Mouse (Mus musculus): ENCODE data around the gene Isg20. TPM values are rescaled to one million over a fixed set of nuclear protein-coding genes. Genes with fewer than 3 reads are reported as not detected.

Gene Isg20
- polyA plus RNA-seq, 1 experiment: 10.5 TPM

- peaks cover 31% of the 10 kb centered on the region for H3K27me3 ChIP-seq (ENCODE audit: control insufficient read depth, insufficient read depth, insufficient read length)
- H3K79me2 ChIP-seq (ENCODE audit: control insufficient read depth, insufficient read depth): no peaks in the 10 kb centered on the region
- H3K4me2 ChIP-seq (ENCODE audit: low read depth): no peak overlapping the region
- H3ac ChIP-seq (ENCODE audit: control insufficient read depth, insufficient read length): no peak overlapping the region
- TF ChIP-seq USF1 (IDR thresholded peaks at IDR 0.05; ENCODE audit: low read depth) (no peak), E2F4 (IDR thresholded peaks at IDR 0.05; ENCODE audit: insufficient read depth) (no peak), MYOG (IDR thresholded peaks at IDR 0.05; ENCODE audit: control insufficient read depth in 1 of 3, insufficient read depth in 1 of 3, insufficient read length in 2 of 3, low read depth in 2 of 3) (no peak), CEBPB (IDR thresholded peaks at IDR 0.05; ENCODE audit: insufficient read depth, poor library complexity, severe bottlenecking) (no peak), POLR2A (IDR thresholded peaks at IDR 0.05; ENCODE audit: insufficient read length, low read depth) (no peak), REST (IDR thresholded peaks at IDR 0.05; ENCODE audit: insufficient read depth, insufficient read length) (no peak), SRF (IDR thresholded peaks at IDR 0.05; ENCODE audit: control insufficient read depth, insufficient read length, low read depth) (no peak), POLR2AphosphoS2 (IDR thresholded peaks at IDR 0.05; ENCODE audit: insufficient read length, low read depth) (no peak), TCF3 (IDR thresholded peaks at IDR 0.05; ENCODE audit: insufficient read length, low read depth) (no peak), TCF12 (IDR thresholded peaks at IDR 0.05; ENCODE audit: insufficient read depth, poor library complexity, severe bottlenecking) (no peak), MAX (IDR thresholded peaks at IDR 0.05; ENCODE audit: low read depth) (no peak), MYOD1 (IDR thresholded peaks at IDR 0.05; ENCODE audit: control insufficient read depth in 1 of 3, insufficient read length in 2 of 3, low read depth in 2 of 3) (no peak)
- H3K36me3 ChIP-seq (ENCODE audit: control insufficient read depth, insufficient read depth): no peaks in the 10 kb centered on the region
- no peak overlapping the region for H3K4me3 ChIP-seq
Observed at GRCm38 (mm10) chr7:78872366-78872765, 40.9 kb upstream of the Isg20 start.

- TF ChIP-seq E2F4 (IDR thresholded peaks at IDR 0.05; ENCODE audit: insufficient read depth) (no peak), POLR2AphosphoS2 (IDR thresholded peaks at IDR 0.05; ENCODE audit: insufficient read length, low read depth) (no peak), TCF12 (IDR thresholded peaks at IDR 0.05; ENCODE audit: insufficient read depth, poor library complexity, severe bottlenecking) (no peak), SRF (IDR thresholded peaks at IDR 0.05; ENCODE audit: control insufficient read depth, insufficient read length, low read depth) (no peak), MAX (IDR thresholded peaks at IDR 0.05; ENCODE audit: low read depth) (no peak), MYOG (IDR thresholded peaks at IDR 0.05; ENCODE audit: control insufficient read depth in 1 of 3, insufficient read depth in 1 of 3, insufficient read length in 2 of 3, low read depth in 2 of 3) (no peak), REST (IDR thresholded peaks at IDR 0.05; ENCODE audit: insufficient read depth, insufficient read length) (no peak), POLR2A (IDR thresholded peaks at IDR 0.05; ENCODE audit: insufficient read length, low read depth) (no peak), TCF3 (IDR thresholded peaks at IDR 0.05; ENCODE audit: insufficient read length, low read depth) (no peak), CEBPB (IDR thresholded peaks at IDR 0.05; ENCODE audit: insufficient read depth, poor library complexity, severe bottlenecking) (no peak), MYOD1 (IDR thresholded peaks at IDR 0.05; ENCODE audit: control insufficient read depth in 1 of 3, insufficient read length in 2 of 3, low read depth in 2 of 3) (no peak), USF1 (IDR thresholded peaks at IDR 0.05; ENCODE audit: low read depth) (no peak)
- no peaks in the 10 kb centered on the region for H3K79me2 ChIP-seq (ENCODE audit: control insufficient read depth, insufficient read depth)
- peaks cover 32% of the 10 kb centered on the region for H3K27me3 ChIP-seq (ENCODE audit: control insufficient read depth, insufficient read depth, insufficient read length)
- H3K4me3 ChIP-seq: no peak overlapping the region
- no peak overlapping the region for H3K4me2 ChIP-seq (ENCODE audit: low read depth)
- no peak overlapping the region for H3ac ChIP-seq (ENCODE audit: control insufficient read depth, insufficient read length)
- no peaks in the 10 kb centered on the region for H3K36me3 ChIP-seq (ENCODE audit: control insufficient read depth, insufficient read depth)
Observed at GRCm38 (mm10) chr7:78872831-78873230, 40.4 kb upstream of the Isg20 start.

GRCm38 (mm10) chr7:78881607-78882468 is 31.4 kb upstream of the Isg20 start:
- Histone ChIP-seq H3K27me3 (ENCODE audit: control insufficient read depth, insufficient read depth, insufficient read length) (peaks cover 58% of the 10 kb centered on the region), H3K4me2 (ENCODE audit: low read depth) (no peak overlapping the region)

GRCm38 (mm10) chr7:78882469-78882837 is 30.8 kb upstream of the Isg20 start:
- H3K36me3 ChIP-seq (ENCODE audit: control insufficient read depth, insufficient read depth): no peaks in the 10 kb centered on the region
- no peak overlapping the region for H3ac ChIP-seq (ENCODE audit: control insufficient read depth, insufficient read length)
- H3K27me3 ChIP-seq (ENCODE audit: control insufficient read depth, insufficient read depth, insufficient read length): peaks cover 58% of the 10 kb centered on the region
- no peaks in the 10 kb centered on the region for H3K79me2 ChIP-seq (ENCODE audit: control insufficient read depth, insufficient read depth)
- no peak overlapping the region for H3K4me2 ChIP-seq (ENCODE audit: low read depth)
- TF ChIP-seq E2F4 (IDR thresholded peaks at IDR 0.05; ENCODE audit: insufficient read depth) (no peak), REST (IDR thresholded peaks at IDR 0.05; ENCODE audit: insufficient read depth, insufficient read length) (no peak), USF1 (IDR thresholded peaks at IDR 0.05; ENCODE audit: low read depth) (no peak), TCF12 (IDR thresholded peaks at IDR 0.05; ENCODE audit: insufficient read depth, poor library complexity, severe bottlenecking) (no peak), MYOG (IDR thresholded peaks at IDR 0.05; ENCODE audit: control insufficient read depth in 1 of 3, insufficient read depth in 1 of 3, insufficient read length in 2 of 3, low read depth in 2 of 3) (no peak), POLR2AphosphoS2 (IDR thresholded peaks at IDR 0.05; ENCODE audit: insufficient read length, low read depth) (no peak)
- no peak overlapping the region for H3K4me3 ChIP-seq

More at GRCm38 (mm10) chr7:78881607-78882468, 31.4 kb upstream of the Isg20 start:
- no peaks in the 10 kb centered on the region for H3K79me2 ChIP-seq (ENCODE audit: control insufficient read depth, insufficient read depth)
- TF ChIP-seq POLR2AphosphoS2 (IDR thresholded peaks at IDR 0.05; ENCODE audit: insufficient read length, low read depth): no peak
- no peak for TF ChIP-seq TCF12 (IDR thresholded peaks at IDR 0.05; ENCODE audit: insufficient read depth, poor library complexity, severe bottlenecking)
- no peak for TF ChIP-seq MAX (IDR thresholded peaks at IDR 0.05; ENCODE audit: low read depth)
- no peak for TF ChIP-seq MYOD1 (IDR thresholded peaks at IDR 0.05; ENCODE audit: control insufficient read depth in 1 of 3, insufficient read length in 2 of 3, low read depth in 2 of 3)
- H3ac ChIP-seq (ENCODE audit: control insufficient read depth, insufficient read length): no peak overlapping the region
- H3K36me3 ChIP-seq (ENCODE audit: control insufficient read depth, insufficient read depth): no peaks in the 10 kb centered on the region
- H3K4me3 ChIP-seq: no peak overlapping the region

All from myocyte (in vitro differentiated cells).